Mouse (Mus musculus) gastrocnemius, postnatal 14 days (tissue): ENCODE measurements around the gene Fbxw2. TPM values are rescaled to one million over a fixed set of nuclear protein-coding genes. Genes with fewer than 3 reads are reported as not detected.
"Not testable (repeated sequence)": the region's sequence is repeated elsewhere in the genome, so short reads cannot be mapped to it uniquely, and the experiment has no call there.

Experiments
- DNase-seq: peaks from one replicate; pipeline ENCODE4 v3.0.0; 2021; ENCODE audit warnings: mixed read lengths
- intact Hi-C: fragments of 180-260 bp; cut with DNase I; formaldehyde crosslinking; loops from one replicate; pipeline ENCODE4 v1.15.1; 2025; ENCODE audit warnings: low total_unique reads
- total RNA-seq, 2 experiments: library from RNA; stranded (reverse); gene quantifications; 2 replicates each; pipeline ENCODE4 v1.2.3; 2021

Gene Fbxw2
- total RNA-seq, 2 experiments from 2014 or later, result 43.5 to 48.3 TPM

DNA sequence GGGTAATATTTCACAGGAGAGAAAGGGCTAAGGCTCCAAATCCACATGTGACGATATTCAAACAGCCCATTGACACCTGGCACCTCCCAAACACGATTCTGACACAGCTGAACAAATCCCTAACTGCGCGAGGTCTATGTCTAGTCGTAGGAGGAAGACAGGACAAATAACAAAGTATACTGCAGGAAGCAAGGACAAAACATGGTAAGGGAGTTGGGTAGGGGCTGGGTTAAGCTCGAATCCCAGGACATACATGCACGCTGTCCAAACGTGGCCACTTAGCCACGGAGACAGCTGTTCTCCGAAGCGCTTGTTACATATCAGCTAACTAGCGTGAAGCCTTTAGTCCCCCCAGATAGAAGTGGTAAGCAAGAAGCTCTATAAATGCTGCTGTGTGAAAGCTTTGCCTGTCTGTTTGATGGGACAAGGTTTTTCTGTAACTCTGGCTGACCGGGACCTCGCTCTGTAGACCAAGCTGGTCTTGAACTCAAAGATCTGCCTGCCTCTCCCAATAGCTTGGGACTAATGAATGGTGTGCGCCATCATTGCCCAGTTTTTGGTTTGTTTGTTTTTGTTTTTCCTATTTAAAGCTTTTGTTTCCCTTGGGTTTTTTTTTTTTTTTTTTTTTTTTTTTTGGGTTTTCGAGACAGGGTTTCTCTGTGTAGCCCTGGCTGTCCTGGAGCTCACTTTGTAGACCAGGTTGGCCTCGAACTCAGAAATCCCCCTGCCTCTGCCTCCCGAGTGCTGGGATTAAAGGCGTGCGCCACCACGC, 535 bp upstream of the Fbxw2 start:
- intact Hi-C loops, result no loop called here
- DNase-seq, result no peak

DNA sequence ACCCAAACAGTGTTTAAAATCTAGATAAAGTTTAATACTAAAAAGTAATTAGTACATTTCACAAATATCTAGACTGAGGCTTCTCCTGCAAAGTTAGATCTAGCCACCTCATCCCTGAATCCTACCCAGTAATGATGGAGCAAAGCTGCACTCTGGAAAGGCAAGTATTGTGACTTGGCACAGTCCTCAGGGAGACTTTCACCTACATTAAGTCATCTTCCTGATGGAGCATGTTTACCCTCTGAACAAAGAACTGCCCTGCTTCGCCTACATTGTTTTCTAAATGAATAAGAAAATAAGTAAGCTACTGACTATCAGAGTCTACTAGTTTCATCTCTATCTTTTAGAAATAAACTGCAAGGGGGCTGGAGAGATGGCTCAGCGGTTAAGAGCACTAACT, 7.6 kb downstream of the Fbxw2 start:
- DNase-seq, result no peak
- intact Hi-C loops, result no loop called here

DNA sequence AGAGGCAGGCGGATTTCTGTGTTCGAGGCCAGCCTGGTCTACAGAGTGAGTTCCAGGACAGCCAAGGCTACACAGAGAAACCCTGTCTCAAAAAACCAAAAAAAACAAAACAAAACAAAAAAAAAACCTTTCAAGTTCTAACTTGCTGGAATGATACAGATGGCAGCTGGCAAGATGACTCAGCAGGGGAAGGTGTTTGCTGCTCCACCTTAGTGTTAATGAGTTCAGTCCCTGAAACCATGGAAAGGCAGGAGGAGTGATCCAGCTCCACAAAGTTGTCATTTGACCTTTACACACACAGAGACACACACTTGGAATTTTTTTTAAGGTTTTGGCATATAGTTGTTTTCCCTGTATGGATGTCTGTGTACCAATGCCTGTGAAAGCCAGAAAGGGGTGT, 10.2 kb downstream of the Fbxw2 start:
- intact Hi-C loops, DNase-seq: not testable (repeated sequence)

DNA sequence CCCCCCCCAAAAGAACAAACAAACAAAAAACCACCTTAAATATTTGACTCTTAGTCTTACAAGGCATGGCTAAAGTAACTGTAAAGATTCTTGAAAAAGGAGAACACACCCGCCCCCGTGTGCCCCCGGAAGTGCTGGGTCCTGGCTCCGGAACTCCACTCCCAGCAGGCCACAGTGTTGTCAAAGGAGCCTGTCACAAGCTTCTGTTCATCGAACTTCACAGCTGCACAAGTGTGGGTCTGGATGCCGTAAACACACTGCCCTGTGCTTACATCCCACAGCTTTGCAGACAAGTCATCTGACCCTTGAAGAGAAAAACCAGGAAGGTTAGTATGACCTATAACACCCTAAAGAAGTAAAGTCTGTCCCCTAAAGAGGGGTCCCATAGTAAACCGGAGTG, 13.4 kb downstream of the Fbxw2 start:
- intact Hi-C loops, result no loop called here
- DNase-seq, result no peak

DNA sequence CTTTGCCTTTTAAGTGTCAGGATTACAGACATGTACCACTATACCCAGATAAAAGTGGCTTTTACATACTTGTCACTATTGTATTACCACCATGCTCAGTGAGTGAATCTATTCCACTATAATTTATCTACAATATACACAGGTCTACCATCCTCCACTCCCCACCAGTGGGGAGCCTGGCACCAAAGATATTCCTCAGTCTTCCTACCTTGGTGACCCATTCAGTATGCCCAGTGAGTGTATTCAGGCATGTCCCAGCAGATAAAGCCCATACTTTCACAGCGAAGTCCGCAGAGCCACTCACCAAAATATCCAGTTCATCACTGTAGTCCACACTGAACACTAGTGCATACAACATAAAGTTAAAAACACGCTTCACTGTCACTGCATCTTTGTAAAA, 15.3 kb downstream of the Fbxw2 start:
- no peak for DNase-seq
- intact Hi-C loops, result no loop called here

DNA sequence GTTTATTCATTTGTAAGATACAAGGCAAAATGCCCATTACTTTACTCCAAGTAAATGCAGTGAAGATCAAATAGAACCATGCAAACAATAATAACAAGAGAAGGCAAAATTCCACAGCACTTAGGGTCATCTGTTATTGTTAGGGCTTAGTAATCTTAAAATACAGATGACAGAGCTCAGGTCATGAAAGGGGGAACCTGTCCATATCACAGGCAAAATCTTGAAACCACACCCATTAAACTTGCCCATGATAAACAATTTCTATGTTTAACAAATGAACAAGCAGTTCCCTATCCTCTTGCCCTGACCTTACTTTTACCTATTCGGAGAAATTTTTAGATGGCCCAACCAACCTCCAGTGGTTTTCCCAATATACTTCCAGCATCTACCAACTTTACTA, 16.5 kb downstream of the Fbxw2 start:
- intact Hi-C loops, result no loop called here
- DNase-seq, result no peak

DNA sequence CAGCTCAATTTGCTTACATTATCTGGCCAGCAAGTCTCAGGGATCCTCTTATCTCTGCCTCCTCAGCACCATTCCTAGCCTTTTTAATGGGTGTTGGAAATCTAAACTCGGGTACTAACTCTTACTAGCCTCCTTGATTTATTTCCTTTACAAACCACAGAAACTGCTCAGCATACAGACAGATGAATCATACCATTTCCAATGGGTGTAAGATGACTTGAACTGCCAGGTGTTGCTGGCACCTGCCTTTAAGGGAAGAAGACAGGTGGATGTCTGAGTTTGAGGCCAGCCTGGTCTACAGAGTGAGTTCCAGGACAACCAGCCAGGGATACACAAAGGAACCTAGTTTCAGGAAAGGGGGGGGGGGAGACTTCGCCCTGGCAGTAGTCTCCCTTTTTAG, 18.1 kb downstream of the Fbxw2 start:
- no peak for DNase-seq
- intact Hi-C loops, result no loop called here

DNA sequence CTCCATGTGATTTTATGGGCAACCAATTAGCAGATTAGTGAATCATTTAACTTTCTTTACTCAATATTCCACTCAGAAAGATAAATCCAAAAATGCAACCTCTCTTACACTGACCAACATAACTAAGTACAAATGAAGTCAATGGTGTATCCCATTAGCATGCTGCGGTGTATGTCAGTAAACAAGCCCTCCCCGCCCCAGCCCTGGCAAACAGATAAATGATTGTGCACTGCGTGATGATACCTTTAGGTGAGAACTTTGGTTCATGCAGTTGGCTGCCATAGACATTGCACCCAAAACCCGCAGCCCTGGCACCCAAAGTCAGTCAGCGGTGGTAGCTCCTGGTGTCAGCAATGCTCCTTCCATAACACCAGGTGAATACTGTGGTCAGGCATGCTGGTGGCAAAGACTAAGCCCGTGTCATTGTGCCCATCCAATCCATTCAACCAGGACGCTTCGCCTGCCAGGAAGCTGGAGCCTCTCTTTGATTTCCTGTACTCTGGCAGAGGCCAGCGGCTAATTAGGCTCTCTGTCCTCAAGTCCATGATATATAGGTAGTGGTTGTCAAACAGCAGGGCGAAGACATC, 20.7 kb downstream of the Fbxw2 start:
- no peak for DNase-seq

DNA sequence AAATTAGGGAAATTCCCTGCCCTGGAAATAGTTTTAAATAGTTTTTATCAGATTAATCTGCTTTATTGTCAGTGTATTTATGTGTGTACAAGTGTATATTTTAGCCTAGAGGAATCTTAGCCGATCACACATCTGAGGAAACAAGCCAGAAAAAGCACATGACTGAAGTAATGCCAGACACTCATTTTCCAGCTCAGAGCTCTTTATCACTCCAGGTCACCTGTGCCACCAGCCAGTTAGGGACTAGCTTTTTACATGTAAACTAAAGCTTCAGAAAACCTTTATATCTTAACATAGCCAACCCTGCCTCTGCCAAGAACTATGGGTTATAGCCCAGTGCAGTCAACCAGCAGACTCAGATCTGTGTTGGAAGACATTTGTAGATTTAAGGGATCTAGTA, 21.3 kb downstream of the Fbxw2 start:
- intact Hi-C loops, result no loop called here
- DNase-seq, result no peak

More for the DNA sequence above, 20.7 kb downstream of the Fbxw2 start:
- intact Hi-C loops, result no loop called here

DNA sequence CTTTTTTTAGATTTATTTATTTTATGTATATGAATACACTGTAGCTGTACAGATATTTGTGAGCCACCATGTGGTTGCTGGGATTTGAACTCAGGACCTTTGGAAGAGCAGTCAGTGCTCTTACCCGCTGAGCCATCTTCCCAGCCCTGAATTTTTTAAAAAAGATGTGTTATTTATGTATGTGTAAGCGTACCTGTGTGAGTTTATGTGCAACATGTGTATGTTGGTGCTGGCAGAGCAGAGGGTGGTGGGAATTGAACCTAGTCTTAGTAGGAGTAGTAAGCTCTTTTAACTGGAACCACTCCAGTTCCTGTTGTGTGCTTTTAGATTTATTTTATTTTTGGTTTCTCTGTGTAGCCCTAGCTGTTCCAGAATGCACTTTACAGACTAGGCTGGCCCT, 21.9 kb downstream of the Fbxw2 start:
- intact Hi-C loops, result no loop called here
- DNase-seq, result no peak

DNA sequence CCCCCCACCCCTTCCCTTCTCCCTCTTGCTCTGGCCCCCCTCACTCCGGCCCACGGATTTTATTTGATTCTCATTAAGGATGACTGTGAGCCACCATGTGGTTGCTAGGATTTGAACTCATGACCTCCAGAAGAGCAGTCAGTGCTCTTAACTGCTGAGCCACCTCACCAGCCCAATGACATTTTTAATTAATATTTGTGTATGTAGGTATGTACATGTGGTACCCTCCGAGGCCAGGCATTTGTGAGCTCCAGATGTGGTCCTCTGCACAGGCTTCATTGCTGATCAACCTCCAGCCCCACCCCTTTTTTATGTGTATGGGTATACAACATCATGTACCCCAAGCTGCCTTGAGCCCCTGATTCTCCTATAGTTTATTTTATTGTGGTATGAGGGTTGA, 22.4 kb downstream of the Fbxw2 start:
- no peak for DNase-seq
- intact Hi-C loops, result no loop called here

DNA sequence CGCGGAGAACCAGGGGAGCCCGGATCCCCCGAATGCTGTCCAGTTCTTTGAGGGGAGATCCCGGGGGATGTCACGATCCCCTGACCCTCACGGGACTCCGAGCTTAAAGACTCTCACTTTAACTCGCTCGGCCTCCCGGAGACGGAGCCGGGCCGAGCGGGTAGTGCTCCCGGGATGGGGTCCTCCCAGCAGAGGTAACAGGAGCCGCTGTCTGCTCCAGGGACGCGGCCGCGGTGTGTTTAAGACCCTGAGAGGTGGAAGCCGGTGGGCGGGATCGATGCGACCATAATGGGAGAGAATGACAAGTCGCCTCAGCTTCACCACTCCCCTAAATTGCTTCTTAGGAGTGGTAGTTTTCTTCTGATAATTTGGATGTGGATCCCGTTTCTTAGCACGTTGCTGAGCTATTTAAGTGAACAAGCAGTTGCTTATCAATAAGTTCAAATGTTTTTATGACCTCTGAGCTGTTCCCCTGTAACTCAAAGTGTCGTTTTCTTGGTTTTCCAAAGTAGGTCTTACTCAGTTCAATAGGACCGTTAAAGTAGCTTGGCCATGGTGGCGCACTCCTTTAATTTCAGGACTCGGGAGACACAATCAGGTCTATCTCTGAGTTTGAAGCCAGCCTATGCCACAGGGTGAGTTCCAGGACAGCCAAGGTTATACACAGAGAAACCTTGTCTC, 23.4 kb downstream of the Fbxw2 start:
- DNase-seq, result peak; percentile 18
- intact Hi-C loops, result not testable (repeated sequence)

DNA sequence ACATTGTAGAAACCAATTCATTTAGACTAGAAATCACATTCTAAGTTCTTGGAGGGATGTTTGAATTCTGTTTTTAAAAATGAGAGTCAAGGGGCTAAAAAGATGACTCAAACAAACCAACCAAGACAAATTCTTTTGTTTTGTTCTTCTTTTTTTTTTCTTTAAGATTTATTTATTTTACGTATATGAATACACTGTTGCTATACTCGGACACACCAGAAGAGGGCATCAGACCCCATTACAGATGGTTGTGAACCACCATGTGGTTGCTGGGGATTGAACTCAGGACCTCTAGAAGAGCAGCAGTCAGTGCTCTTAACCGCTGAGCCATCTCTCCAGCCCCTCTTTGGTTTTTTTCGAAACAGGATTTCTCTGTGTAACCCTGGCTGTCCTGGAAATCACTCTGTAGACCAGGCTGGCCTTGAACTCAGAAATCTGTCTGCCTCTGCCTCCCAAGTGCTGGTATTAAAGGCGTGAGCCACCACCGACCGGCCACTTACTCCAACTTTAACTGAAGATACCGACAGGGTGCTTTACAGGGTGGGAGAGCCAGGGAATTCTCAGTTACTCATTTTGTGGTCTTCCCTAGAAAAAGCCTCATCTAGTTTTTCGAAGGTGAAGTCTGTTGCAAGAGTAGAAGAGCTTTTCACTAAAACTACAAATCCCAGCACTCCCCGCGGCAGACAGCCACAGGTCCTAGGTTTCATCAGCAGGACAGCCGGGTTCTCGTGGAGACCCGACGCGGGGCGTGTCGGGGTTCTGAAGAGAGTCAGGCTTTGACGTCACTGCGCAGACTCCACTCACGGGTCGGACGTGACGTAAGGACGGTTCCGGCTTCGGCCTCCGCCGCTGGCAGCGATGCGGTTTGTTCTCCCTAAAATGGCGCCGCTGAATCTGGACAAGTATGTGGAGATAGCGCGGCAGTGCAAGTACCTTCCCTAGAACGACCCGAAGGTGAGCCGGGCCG, 24.3 kb downstream of the Fbxw2 start:
- intact Hi-C loops, result no loop called here
- DNase-seq, result peak; percentile 97

DNA sequence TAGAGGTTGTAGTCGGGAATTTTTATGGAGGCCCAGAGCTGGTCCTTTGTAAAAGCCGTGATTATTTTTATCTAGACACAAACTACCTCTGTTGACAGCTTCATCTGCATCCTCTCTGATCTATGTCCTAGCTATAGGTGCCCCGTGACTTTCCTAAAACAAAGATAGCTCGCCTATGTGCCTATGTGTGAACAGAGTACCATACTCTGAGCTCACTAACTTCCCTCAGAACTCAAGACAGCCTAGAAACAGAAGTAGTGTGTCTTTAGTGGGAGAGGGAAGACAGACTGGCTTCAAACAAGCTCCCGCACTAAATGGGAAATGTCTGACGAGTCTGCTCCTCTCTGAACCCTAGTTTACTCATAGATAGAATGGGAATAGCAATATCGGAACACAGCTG, 25.7 kb downstream of the Fbxw2 start:
- intact Hi-C loops, result no loop called here

DNA sequence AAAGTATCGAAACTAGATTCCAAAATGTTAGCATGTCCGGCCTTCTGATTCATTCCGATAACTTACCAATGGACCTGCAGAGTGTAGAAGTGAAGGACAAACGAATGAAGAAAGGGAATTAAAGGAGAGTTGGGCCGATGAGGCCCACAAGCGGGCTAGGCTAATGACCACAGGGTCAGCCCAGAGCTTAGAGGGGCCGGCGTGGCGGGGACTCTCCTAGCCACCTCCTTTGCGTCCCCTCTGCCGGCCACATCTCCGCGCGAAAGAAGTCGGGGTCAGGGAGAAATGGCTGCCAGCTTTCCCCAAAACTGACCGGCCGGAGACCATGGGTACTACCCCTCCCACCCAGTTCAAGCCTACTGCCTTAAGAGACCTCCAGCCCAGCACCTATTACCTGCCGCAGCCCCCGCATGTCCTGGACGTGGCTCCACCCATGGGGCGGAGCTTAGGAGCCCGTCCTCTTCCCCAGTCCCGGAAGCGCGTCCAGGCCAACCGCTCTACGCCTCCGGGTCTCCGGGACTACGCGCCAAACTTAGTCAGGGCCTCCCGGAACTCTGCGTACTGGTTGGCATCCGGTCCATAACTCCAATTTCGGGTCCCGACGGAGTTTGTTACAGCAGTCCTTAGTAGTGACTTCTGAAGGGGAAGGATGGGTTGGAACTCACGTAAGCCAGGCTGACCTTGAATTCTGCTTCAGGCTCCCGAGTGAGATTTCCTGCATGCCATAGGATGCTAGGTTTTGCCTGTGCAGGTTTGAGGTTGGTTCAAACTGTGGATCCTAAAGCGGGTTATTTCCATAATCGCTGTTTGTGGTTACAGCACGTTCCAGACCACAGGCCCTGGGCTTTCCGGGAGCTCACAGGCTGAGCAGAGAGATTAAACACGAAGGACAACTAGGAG, 26.5 kb downstream of the Fbxw2 start, which contains the start of gene Rabepk:
TSS of gene Rabepk (minus strand) at position 556 of the 900 bp plus-strand sequence.
- DNase-seq, result peak; percentile 85
- intact Hi-C loops, result no loop called here

More for the DNA sequence above, 25.7 kb downstream of the Fbxw2 start:
- DNase-seq, result no peak

DNA sequence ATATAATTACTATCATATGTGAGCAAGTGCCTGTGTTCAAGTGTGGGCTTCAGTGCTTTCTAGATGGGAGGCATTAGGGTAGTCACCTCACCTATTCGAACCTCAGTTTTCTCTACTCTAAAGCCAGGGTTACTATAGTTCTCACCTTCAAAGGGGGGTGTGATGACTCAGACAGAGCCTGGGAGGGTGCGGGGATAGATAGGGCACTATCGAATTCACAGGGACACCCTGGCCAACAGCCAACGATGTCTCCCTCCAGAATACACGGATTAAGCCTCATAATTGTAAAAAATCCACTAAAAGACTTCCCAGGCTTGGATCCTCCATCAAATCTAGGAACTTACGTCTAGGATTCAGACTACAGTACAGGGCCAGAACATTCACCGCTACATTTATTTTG, 30.7 kb downstream of the Fbxw2 start:
- intact Hi-C loops, result no loop called here
- no peak for DNase-seq

DNA sequence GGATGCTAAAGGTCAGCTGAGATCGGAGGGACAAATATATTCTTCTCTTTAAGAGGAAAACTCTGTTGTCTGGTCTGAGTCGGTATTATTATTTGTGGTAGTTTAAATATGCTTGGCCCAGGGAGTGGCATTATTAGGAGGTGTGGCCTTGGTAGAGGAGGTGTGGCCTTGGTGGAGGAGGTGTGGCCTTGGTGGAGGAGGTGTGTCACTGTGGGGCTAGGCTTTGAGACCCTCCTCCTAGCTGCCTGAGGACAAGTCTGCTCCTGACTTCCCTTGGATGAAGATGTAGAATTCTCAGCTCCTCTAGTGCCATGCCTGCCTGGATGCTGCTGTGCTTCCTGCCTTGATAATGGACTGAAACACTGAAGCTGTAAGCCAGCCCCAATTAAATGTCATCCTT, 31.6 kb downstream of the Fbxw2 start:
- intact Hi-C loops, result no loop called here
- DNase-seq, result no peak

DNA sequence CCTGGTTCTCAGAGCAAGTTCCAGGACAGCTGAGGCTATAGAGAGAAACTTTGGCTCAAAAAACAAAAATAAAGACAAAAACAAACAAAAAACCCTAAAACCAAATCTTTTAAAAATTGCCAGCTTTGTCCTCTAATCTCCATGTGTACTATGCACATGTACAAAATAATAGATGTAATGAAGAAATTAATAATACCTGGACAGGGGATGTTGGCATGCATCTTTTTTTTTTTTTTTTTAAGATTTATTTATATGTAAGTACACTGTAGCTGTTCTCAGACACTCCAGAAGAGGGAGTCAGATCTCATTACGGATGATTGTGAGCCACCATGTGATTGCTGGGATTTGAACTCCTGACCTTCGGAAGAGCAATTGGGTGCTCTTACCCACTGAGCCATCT, 33.6 kb downstream of the Fbxw2 start:
- intact Hi-C loops, result not testable (repeated sequence)

DNA sequence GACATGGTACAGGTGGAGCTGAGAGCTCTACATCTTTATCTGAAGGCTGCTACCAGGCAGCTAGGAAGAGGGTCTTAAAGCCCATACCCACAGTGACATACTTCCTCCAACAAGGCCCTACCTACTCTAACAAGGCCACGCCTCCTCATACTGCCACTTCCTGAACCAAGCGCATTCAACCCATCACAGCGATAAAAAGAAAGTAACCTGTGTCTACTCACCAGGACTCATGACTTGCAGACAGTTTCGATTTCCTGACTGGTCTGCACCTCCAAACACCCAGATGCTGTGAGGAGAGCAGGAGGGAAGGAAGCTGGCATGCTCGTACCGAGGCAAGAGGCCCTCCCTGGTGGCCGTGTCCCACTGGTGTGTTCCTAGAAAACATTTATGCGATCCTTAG, 35.8 kb downstream of the Fbxw2 start:
- intact Hi-C loops, result no loop called here
- DNase-seq, result no peak

More for the DNA sequence above, 33.6 kb downstream of the Fbxw2 start:
- not testable (repeated sequence) for DNase-seq
